Mouse (Mus musculus) ES-E14 (cell line): ENCODE measurements around the gene Fem1a.

ENCODE experiments used
- CHD2 ChIP-seq: IDR thresholded peaks from 2 replicates; pipeline ENCODE4 v1.6.1; 2014; ENCODE audit warnings: mild to moderate bottlenecking, low read depth, low read length, inconsistent platforms
- HCFC1 ChIP-seq: IDR thresholded peaks from 2 replicates; pipeline ENCODE4 v1.6.1; 2012; ENCODE audit warnings: low read length, inconsistent platforms, borderline replicate concordance; ENCODE audit not compliant: insufficient read depth
- MAFK ChIP-seq: IDR thresholded peaks from 2 replicates; pipeline ENCODE4 v1.6.1; 2014; ENCODE audit warnings: mild to moderate bottlenecking, low read depth, low read length, inconsistent platforms; ENCODE audit not compliant: insufficient read depth
- ZC3H11A ChIP-seq: IDR thresholded peaks from 2 replicates; pipeline ENCODE4 v1.6.1; 2012; ENCODE audit warnings: low read depth, mild to moderate bottlenecking, inconsistent platforms, low read length, borderline replicate concordance

DNA sequence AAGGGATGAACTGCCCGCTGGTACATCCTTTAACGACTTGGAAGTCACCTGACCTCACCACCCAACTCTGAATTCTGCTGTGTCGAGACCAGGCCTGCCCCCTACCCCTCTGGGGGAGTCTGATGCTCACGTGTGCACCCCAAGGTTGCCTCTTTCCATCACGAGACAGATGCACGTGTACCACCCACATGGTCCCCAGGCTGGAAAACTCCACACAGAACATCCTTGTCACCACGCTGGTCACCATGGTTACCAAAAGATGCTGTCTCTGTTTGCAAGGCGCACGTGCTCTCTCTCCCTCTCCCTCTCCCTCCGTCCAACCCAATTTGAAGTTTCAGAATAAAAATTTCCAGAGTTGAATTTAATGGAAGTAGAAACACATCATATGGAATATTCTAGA, 26.7 kb upstream of the Fem1a start:
- TF ChIP-seq HCFC1 (no peak), CHD2 (no peak), MAFK (no peak), ZC3H11A (no peak)
